Mouse (Mus musculus) G1E (cell line): ENCODE measurements around the gene Sytl3. TPM values are rescaled to one million over a fixed set of nuclear protein-coding genes. Genes with fewer than 3 reads are reported as not detected.

Experiments
- ATAC-seq: 2 replicates; pipeline ENCODE4 v1.8.0; 2016; ENCODE audit warnings: mild to moderate bottlenecking; ENCODE audit not compliant: insufficient number of reproducible peaks, poor library complexity, low FRiP score, severe bottlenecking; ENCODE audit errors: extremely low read depth
- DNase-seq: peaks from one replicate; pipeline ENCODE4 v3.0.0; 2012; ENCODE audit warnings: low spot score
- H3K27me3 ChIP-seq: 2 replicates; pipeline ENCODE4 v1.6.1; 2012; ENCODE audit warnings: mild to moderate bottlenecking, low read length, inconsistent platforms; ENCODE audit not compliant: insufficient read depth
- H3K36me3 ChIP-seq: replicated peaks from 2 replicates; pipeline ENCODE3; 2012; ENCODE audit warnings: mild to moderate bottlenecking, inconsistent platforms
- H3K4me1 ChIP-seq: 2 replicates; pipeline ENCODE4 v1.6.1; 2012; ENCODE audit warnings: low read depth, low read length, inconsistent platforms, mixed read lengths; ENCODE audit not compliant: insufficient read depth
- H3K4me3 ChIP-seq: 2 replicates; pipeline ENCODE4 v1.5.1; 2012; ENCODE audit warnings: low read depth, mild to moderate bottlenecking, inconsistent platforms, low read length, moderate library complexity, mixed read lengths
- H3K9me3 ChIP-seq: replicated peaks from 2 replicates; pipeline ENCODE4 v1.6.1; 2012; ENCODE audit warnings: inconsistent platforms
- CTCF ChIP-seq: IDR thresholded peaks from 2 replicates; pipeline ENCODE4 v1.5.1; 2012; ENCODE audit warnings: low read depth, low read length, inconsistent platforms, mixed read lengths
- GATA1 ChIP-seq: IDR thresholded peaks from 2 replicates; pipeline ENCODE4 v1.6.1; 2012; ENCODE audit warnings: borderline replicate concordance, low read length, inconsistent platforms, mixed read lengths
- GATA2 ChIP-seq: IDR thresholded peaks from 2 replicates; pipeline ENCODE4 v1.6.1; 2012; ENCODE audit warnings: low read depth, low read length, inconsistent platforms, borderline replicate concordance
- POLR2AphosphoS5 ChIP-seq: IDR thresholded peaks from 2 replicates; pipeline ENCODE4 v1.6.1; 2012; ENCODE audit warnings: low read depth, low read length, inconsistent platforms; ENCODE audit not compliant: insufficient replicate concordance
- TAL1 ChIP-seq: conservative IDR thresholded peaks from 2 replicates; pipeline ENCODE4 v1.6.1; 2012; ENCODE audit warnings: low read depth, low read length, inconsistent platforms, mixed read lengths
- polyA plus RNA-seq: library from polyadenylated mRNA; stranded (reverse); fragments of >175 nt; gene quantifications from 2 replicates; pipeline ENCODE4 v1.2.3, GENCODE M21; 2012
- total RNA-seq, 2 experiments: library from RNA; stranded (forward) in 1 of 2; stranded (reverse) in 1 of 2; fragments of 200-1000 nt in 1 of 2; fragments of >200 nt in 1 of 2; fragmentation: Nextera tagmentation in 1 of 2; gene quantifications; 2 replicates each; pipeline ENCODE4 v1.2.3; 2014 to 2017

The Sytl3 gene
- total and polyA plus RNA-seq, 3 experiments = 1.3 TPM; not detected in 2

- DNase-seq = no peak
Measured at GRCm38 (mm10) chr17:6758845-6759244, 100.0 kb downstream of the Sytl3 start.

DNA sequence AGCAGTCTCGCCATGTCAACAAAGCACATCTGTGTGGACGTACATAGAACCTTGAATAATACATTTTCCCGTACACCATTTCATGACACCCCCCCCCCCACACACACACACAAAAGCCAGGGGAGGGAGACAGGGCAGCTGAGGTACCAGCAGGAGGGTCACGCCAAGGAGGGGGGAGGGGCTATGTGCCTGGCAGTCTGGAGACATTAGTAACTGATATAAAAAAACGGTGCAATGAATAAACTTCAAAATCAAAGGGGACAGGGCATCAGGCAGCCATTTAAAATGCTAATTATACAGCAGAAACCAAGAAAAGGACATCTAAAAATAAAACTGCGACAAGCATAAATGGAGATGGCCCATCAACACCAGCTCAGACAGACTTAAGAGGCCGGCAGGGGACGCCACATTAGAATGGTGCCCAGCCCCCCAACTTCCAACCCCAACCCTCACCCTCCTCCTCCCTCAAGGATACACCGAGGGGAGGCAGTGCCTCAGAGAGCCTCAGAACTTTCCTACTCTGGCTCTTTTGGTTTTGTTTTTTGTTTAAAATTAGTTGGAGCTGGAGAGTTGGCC is 100.9 kb downstream of the Sytl3 start:
- TF ChIP-seq GATA1 = no peak
- TF ChIP-seq TAL1 = no peak
- TF ChIP-seq GATA2 = no peak
- TF ChIP-seq CTCF = no peak
- no peak for TF ChIP-seq POLR2AphosphoS5

More at GRCm38 (mm10) chr17:6758845-6759244, 100.0 kb downstream of the Sytl3 start:
- H3K4me1 ChIP-seq = peaks cover 6% of the 10 kb centered on the region
- H3K36me3 ChIP-seq = peaks cover 83% of the 10 kb centered on the region
- TF ChIP-seq GATA1 (no peak), POLR2AphosphoS5 (no peak), TAL1 (no peak), GATA2 (no peak), CTCF (no peak)
- ATAC-seq = no peak
- H3K4me3 ChIP-seq = no peak overlapping the region
- no peaks in the 10 kb centered on the region for H3K9me3 ChIP-seq
- H3K27me3 ChIP-seq = no peaks in the 10 kb centered on the region

GRCm38 (mm10) chr17:6763513-6764226 is 104.8 kb downstream of the Sytl3 start:
- Histone ChIP-seq H3K9me3 (no peaks in the 10 kb centered on the region), H3K27me3 (no peaks in the 10 kb centered on the region), H3K4me1 (peaks cover 48% of the 10 kb centered on the region), H3K4me3 (no peak overlapping the region), H3K36me3 (peaks cover 79% of the 10 kb centered on the region)
- TF ChIP-seq GATA1 = no peak
- no peak for TF ChIP-seq GATA2
- no peak for TF ChIP-seq CTCF
- no peak for TF ChIP-seq TAL1
- TF ChIP-seq POLR2AphosphoS5 = no peak
- ATAC-seq (no peak), DNase-seq (no peak)

More for the DNA sequence above, 100.9 kb downstream of the Sytl3 start:
- ATAC-seq (no peak), DNase-seq (no peak)
- no peaks in the 10 kb centered on the region for H3K9me3 ChIP-seq
- peaks cover 13% of the 10 kb centered on the region for H3K4me1 ChIP-seq
- H3K4me3 ChIP-seq = no peak overlapping the region
- H3K36me3 ChIP-seq = peaks cover 79% of the 10 kb centered on the region
- no peaks in the 10 kb centered on the region for H3K27me3 ChIP-seq

GRCm38 (mm10) chr17:6764227-6764593 is 105.3 kb downstream of the Sytl3 start:
- TF ChIP-seq GATA1 = no peak
- TF ChIP-seq POLR2AphosphoS5 = no peak
- TF ChIP-seq TAL1 = no peak
- no peak for TF ChIP-seq GATA2
- peaks cover 49% of the 10 kb centered on the region for H3K4me1 ChIP-seq
- no peaks in the 10 kb centered on the region for H3K9me3 ChIP-seq
- DNase-seq (no peak), ATAC-seq (no peak)
- H3K4me3 ChIP-seq = no peak overlapping the region
- H3K36me3 ChIP-seq = peaks cover 78% of the 10 kb centered on the region
- H3K27me3 ChIP-seq = no peaks in the 10 kb centered on the region

GRCm38 (mm10) chr17:6764730-6765129 is 105.8 kb downstream of the Sytl3 start:
- no peak for DNase-seq
- no peaks in the 10 kb centered on the region for H3K27me3 ChIP-seq
- no peak overlapping the region for H3K4me3 ChIP-seq
- H3K4me1 ChIP-seq = peaks cover 53% of the 10 kb centered on the region
- peaks cover 78% of the 10 kb centered on the region for H3K36me3 ChIP-seq
- no peak for ATAC-seq
- no peaks in the 10 kb centered on the region for H3K9me3 ChIP-seq
- no peak for TF ChIP-seq GATA2
- no peak for TF ChIP-seq POLR2AphosphoS5
- no peak for TF ChIP-seq GATA1
- no peak for TF ChIP-seq TAL1
- no peak for TF ChIP-seq CTCF

DNA sequence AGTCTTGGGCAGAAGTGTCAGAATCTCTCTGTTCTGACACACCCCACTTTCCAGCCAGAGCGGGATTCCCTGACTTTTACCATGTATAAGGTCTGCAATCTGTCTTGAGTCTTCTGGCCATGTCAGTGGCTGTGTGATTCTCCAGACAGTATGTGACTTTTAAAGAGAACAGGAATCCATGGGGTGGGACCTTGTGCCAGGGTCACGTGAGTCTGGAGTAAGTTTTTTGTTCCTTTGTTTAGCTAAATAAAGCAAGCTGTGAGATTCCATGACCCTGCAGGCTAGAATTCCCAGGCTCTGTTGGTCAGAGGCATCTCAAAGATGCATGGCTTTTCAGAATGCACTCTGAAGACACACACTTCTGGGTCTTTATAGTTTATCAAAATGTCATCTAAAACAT is 107.0 kb downstream of the Sytl3 start:
- H3K4me1 ChIP-seq = peaks cover 57% of the 10 kb centered on the region
- H3K36me3 ChIP-seq = peaks cover 81% of the 10 kb centered on the region
- no peak overlapping the region for H3K4me3 ChIP-seq
- H3K9me3 ChIP-seq = no peaks in the 10 kb centered on the region
- no peak for ATAC-seq
- no peaks in the 10 kb centered on the region for H3K27me3 ChIP-seq
- no peak for TF ChIP-seq GATA1
- TF ChIP-seq CTCF = no peak
- TF ChIP-seq POLR2AphosphoS5 = no peak
- TF ChIP-seq TAL1 = no peak
- TF ChIP-seq GATA2 = no peak
- no peak for DNase-seq
